Mouse (Mus musculus): ENCODE results near the gene Disp2.

Gene Disp2

GRCm38 (mm10) chr2:118841774-118842173 lies 62.3 kb downstream of the Disp2 start:
- no peak for DNase-seq (ENCODE audit: low spot score in 2 of 2)

- DNase-seq (ENCODE audit: low spot score in 2 of 2), result no peak
Measured at GRCm38 (mm10) chr2:118844427-118844826, 64.9 kb downstream of the Disp2 start.

- no peak for DNase-seq (ENCODE audit: low spot score in 2 of 2)
Measured at GRCm38 (mm10) chr2:118846246-118846645, 66.7 kb downstream of the Disp2 start.

- no peak for DNase-seq (ENCODE audit: low spot score in 2 of 2)
Measured at GRCm38 (mm10) chr2:118851756-118852155, 72.2 kb downstream of the Disp2 start.
